Mouse (Mus musculus): Measurements from ENCODE around the gene Dgcr2. TPM values are rescaled to one million over a fixed set of nuclear protein-coding genes. Genes with fewer than 3 reads are reported as not detected.

Dgcr2 gene
- 10 to 100 TPM; 61.7 to 67.5 TPM for total RNA-seq (2021)
- long read RNA-seq, experiment 1, full-length matches to known transcripts, result 22 of 38 reads
- long read RNA-seq, experiment 1, partial matches to known transcripts, result 7 of 38 reads
- long read RNA-seq, experiment 1, other reads (novel, unspliced or antisense), result 9 of 38 reads
- long read RNA-seq, experiment 2, full-length matches to known transcripts, result 18 of 21 reads
- long read RNA-seq, experiment 2, partial matches to known transcripts, result 2 of 21 reads
- long read RNA-seq, experiment 2, other reads (novel, unspliced or antisense), result 1 of 21 reads

DNA sequence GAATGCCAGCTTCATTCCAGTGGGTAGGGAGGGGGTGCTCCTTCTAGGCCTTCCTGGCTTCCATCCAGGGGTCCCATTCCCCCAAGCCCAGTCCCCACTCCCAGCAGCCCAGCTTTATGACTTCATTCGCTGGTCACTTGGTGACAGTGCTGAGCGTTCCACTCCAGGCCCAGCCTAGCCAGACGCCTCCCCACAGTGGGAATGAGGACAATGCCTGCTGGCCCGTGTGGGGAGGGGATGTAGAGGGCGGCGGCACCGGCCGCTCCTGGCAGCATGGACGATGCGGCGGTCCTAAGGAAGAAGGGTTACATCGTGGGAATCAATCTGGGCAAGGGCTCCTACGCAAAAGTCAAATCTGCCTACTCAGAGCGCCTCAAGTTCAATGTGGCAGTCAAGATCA lies at the start of gene Dgcr2, which contains the start of gene Tssk2:
Dgcr2 (minus strand) TSS at position 101 of the 400 bp plus-strand sequence.
Tssk2 (plus strand) TSS at position 176 of the 400 bp plus-strand sequence.
- no peak for DNase-seq

DNA sequence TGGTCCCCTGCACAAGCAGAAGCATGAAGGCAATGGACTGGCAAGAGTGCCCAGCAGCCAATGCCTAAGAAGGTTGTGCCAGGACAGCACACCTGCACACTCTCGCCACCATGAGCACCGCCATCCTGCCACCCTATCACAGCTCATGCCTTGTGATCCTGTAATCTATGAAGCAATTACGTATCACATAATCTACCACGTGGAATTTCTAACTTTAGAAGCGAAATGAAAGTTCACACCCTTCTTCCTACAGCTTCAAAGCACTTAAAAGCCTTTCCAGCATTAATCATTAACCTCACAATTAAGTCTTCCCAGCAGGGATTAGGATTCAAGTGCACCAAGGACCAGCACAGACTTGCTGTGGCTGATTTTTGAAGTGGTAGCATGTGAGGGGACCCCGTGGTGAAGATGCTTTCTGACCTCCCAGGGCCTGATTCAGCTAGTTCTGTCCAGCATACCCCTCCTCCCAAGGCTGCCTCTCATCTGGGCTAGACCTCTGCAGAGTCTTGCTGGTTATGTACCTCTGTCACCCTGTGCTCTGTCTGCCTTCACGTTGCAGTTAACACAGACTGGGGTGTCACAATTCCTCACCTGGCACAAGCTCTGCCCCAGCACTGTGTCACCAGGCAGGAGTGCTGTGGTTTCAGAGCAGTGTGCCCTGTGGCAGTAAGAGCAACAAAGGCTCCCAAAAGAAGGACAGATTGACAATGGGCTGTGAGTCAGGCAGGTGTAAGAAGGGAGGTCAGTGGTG lies 46.9 kb upstream of the Dgcr2 start:
- no peak for DNase-seq

DNA sequence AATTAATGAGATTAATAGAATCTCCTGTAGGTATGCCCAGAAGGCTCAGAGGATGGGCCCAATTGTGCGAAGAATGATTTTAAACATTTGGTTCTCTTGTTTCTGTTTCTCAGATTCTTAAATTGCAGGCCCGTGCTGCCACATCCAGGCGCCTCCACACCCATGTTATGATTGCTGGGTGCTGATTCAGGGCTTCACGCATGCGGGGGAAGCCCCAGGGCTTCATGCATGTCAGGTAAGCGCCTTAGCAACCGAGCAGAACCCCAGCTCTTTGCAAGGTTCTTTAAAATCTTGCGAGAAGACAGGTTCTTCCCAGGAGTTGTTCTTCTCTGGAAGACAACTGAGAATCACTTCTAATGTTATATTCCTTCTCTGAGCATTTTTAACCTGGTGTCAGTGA lies 45.1 kb upstream of the Dgcr2 start:
- DNase-seq, result no peak

DNA sequence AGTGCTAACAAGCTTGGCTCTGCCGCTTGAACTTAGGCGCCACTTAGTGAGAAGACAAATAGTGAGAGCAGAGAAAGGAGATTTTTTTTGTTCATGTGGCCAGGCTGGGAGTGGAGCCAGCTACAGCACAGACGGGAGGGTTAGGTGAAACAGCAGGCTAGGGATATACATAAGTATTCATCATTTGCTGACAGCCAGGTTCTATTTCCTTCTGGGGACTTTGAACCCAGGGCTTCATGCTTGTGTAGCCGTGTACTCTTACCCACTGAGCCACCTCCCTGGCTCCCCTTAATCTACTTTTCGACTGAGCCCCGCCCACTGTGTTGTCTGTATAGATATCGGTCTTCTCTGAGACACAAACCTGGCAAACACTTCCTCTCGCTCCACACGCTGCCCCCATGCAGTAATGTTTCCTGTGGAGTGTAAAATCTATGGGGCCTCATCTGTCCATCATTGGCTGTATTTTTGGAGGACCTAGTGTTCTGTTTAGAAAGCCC lies 40.9 kb upstream of the Dgcr2 start:
- DNase-seq, result no peak

DNA sequence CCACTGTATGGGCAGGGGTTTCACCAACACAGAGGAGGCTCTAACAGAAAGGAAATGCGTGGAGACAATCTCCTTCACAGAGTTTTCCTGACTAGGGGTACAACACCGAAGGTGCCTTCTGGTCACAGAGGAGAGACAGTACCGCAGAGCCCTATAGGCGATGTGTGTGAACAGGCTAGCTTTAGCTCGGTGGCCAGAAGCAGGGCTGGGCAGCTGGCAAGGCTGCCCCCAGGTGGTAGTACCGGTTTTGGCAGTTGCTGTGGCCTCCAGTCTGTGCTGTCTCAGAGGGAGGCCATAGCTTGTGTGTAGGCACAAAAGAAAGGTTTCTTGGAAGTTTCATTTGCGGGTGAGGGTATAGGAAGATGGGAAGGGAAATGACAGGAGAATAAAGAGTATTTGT lies 40.5 kb upstream of the Dgcr2 start:
- DNase-seq, result peak; percentile 78 to 87

DNA sequence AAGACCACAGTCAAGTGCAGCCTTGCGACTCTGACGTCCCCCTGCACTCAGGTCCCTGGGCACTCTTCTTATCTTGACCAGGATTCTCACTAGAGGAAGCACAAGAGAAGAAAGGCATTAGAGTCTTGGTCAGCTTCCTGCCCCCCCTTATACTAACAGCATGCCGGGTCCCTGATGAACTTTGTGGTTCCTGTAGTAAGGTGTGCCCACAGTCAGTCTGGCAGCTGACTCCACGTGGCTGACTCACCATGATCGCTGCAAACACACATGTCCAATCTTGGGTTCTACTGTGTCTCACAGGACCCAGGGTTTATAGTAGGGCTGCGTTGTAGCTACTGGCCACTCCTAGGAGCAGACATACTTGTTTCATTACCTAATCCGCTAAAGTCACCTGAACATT lies 39.8 kb upstream of the Dgcr2 start:
- no peak for DNase-seq

DNA sequence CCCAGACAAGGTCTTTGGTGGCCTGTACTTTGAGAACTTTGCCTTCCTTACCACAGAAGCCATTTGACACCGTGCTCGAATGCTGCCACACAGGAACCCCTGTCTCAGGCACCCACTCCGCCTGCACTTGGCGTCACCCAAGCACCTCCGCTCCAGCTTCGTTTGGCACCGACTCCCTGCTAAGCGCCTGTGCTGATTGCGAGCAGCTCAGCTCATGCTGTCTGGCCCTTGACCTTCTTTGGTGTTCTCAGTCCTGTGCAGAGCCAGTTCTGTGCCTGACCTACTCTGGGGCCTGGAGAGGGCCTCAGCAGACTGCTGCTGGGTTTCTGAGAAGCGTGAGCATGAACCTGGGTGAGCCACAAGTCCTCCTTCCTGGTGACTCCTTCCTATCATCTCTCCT lies 38.4 kb upstream of the Dgcr2 start:
- DNase-seq, result peak; percentile 15 to 46

DNA sequence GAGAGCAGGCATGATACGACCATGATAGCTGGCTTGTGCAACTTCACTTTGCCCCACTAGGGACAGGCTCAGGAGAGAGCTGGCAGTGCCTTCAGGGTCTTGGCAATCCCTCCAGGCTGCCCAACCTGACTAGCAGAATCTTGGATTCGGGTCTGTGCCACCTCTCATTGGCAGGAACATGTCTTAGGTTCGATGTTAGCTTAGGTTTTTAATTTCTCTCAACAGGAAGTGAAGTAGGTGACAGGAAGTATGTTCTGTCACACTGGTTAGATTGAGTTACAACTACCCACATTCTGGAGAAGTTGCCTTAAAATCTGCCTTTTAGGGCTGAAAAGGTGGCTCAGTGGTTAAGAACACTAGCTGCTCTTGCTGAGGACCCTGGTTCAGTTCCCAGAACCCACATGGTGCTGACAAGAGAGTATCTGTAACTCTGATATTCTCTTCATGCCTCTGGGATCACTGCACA lies 36.1 kb upstream of the Dgcr2 start:
- DNase-seq, result peak in 1 of 2 experiments; percentile 47

DNA sequence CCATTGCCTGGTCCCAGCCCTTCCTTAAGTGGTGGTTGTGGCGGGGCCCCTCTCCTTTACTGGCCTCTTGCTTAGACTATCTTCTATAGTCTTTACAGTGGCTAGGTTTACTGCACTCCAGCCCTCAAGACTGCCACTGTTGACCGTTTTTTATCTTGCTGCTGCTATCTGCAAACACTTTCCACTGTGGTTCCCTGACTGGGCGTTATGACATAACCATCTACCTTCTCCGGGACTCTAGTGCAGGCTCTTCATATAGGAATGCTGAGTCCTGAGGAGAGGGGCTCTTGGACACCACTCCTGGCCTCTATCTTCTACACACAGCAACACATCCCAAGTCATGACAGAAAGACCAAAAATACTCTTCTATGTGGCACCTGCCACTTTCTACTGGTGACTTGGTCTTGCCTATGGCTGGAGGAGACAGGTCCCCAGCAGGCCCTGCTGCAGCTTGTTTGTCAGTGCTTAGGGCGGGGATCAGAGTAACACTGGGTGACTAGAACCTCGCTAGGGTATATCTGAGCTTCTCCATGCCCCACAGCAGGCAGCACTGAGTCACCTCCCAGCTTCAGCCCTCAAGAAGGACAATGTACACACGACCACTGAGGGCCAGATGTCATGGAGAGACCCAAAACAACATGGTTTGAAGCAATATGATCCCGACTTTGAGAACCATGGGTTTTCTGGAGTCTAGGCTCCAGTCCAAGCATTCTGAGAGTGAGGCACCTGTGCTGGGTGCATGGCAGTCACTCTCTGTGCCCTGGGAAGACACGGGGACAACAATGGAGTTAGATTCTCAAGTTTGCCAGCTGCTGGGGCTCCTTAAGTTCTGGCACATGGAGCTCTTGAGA lies 35.5 kb upstream of the Dgcr2 start:
- no peak for DNase-seq

DNA sequence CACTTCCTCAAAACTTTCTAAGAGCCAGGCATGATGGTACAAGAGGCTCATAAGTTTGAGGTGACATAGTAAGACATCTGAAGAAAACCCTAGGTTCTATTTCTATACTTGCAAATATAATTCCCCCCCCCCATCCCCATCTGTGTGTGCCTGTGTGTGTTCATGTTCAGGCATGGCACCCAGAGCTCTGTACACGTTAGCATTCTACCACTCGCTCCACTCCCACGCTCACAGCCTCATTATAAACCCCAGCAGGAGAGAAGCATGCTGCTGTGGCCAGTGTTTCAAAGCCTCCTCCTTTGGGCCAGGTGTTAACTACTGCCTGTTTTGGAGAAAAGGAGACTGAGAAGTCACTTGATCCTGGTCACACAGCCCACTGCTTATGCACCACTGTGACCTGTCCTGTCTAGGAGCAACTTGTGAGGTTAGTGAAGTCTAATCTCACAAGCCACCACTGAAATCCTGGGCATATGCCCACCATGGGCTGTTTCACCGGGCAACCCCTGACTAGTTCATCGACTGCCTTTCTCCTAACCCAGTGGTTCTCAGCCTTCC lies 33.6 kb upstream of the Dgcr2 start:
- no peak for DNase-seq

DNA sequence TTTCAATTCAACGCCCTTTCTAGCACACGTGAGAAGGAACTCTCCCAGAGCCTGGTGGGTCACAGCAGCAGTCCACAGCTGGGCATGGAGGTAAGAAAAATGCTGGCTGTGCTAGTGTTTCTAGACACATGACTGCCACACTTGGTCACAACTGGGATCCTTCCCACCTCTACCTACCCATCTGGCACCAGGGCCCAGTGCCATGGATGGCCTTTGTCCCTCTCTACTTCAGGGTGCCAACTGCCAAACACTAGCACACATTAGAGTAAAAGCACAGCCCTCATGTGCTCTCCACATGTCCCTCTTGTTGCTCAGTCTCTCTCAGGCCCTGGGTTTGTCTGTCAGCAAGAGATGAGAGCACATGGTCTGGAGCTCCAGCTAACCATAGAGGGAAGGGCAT lies 31.3 kb upstream of the Dgcr2 start:
- DNase-seq, result no peak

DNA sequence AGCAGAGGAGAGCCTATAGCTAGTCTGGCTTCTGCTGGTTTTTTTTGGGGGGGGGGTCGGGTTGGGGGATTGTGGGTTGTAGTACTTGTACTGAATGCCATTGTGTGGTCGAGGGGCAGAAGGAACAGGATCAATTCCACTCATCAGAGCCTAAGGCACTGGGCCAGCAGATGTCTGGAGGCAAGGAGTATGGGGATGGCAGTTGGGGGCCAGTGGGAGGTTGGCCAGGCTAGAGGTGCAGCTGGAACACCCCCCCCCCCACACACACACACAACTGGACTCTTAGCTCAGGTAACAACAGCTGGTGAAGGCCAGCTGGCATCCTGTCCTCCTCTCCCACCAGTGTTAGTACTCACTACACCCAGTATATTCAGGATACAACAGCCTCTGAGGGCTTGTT lies 30.8 kb upstream of the Dgcr2 start:
- no peak for DNase-seq

DNA sequence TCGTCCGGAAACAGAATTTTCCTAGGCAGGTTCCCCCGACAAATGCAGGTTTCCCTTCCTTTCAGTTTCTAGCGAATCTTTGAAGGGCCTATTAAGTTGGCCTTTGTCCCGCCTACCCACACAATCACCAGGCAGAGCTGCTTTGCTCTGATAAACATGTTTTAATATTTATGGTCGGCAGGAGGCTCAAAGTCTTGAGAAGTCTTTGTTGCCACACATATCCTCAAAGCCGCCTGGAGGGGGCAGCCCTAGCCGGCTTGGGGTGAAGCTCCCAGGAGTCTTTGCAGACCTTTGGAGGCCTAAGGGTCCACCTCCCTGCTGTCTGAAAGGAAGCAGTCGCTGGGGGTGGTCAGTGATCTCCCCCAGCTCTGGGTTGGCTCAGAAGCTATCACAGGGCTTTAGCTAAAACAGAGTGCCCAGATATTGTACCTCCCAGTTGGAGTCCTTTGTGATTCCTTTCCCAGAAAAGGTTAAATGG lies 30.3 kb upstream of the Dgcr2 start:
- peak; percentile 75 to 85 for DNase-seq

DNA sequence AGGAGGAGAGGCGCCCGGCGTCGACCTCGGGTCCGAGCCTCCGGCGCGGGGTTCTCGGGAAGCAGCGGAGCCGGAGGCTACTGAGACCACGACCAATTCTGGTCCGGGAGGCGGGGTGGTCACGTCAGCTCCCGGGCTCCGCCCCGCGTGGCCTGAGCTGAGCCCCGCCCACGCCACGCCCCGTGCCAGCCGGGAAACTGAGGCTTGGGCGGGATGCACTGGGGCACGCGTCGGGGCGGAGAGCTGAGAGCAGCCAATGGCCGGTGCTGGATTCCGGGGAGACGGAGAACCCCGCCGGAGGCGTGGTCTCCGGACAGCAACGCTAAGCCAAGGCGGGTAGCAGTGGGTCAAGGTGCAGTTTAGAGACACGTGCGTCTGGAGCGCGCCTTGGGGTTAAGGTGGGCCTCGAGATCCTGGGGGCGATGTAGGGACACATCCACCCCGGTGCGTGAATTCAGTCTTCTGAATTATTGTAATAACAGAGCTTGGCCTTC lies 29.8 kb upstream of the Dgcr2 start, which contains the start of gene Slc25a1:
Slc25a1 (minus strand) TSS at position 133 of the 494 bp plus-strand sequence.
- DNase-seq, result peak; percentile 90 to 92

DNA sequence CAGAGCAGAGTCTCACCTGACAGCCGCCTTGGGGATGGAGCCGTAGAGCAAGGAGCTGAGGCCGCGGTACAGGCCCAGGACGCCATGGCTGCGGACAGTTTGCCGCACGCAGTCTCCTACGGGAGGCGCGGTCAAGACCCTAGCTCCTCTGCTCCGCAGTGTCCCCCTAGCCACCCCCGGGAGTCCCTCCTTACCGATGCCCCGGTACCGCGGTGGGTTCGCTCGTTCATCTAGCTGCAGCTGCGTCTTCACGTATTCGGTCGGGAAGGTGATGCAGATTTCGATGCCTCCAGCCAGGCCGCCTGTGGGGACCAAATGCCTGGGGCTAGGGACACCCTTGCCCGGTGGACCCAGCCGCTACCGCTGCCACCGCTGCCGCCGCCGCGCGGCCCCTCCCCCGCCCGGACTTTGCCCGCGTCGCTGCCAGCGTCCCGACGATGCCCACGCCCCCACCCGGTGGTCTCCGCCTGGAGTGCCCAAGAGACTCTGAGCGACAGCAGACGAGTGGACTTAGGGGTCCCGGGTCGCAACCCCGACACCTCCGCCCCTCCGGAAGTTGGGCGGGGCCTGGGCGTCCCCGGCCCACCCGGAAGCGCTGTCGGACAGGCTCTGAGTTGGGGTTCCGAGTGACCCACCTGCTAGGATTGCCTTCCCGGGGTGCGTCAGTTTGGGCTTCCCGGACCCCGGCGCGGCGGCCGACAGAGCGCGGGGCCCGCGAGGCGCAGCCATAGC lies 29.2 kb upstream of the Dgcr2 start:
- peak; percentile 50 to 72 for DNase-seq

DNA sequence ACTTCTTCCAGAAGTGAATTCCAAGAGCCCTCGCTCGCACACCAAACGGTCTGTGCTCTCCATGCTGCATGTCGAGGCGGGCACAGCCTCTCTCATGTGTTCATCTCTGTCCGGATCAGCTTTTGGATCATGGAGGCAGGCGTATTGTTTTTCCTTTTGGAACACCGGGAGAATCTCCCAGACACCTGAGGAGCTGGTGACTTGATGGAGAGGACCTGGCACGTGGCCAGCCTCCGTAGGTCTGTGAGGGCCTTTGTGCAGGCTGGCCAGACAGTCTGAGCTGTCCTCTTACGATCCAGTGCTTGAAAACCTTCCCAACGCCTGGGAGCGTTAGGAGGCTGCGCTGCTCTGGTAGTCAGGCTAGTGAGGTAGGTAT lies 23.8 kb upstream of the Dgcr2 start:
- peak in 1 of 2 experiments; percentile 44 for DNase-seq

DNA sequence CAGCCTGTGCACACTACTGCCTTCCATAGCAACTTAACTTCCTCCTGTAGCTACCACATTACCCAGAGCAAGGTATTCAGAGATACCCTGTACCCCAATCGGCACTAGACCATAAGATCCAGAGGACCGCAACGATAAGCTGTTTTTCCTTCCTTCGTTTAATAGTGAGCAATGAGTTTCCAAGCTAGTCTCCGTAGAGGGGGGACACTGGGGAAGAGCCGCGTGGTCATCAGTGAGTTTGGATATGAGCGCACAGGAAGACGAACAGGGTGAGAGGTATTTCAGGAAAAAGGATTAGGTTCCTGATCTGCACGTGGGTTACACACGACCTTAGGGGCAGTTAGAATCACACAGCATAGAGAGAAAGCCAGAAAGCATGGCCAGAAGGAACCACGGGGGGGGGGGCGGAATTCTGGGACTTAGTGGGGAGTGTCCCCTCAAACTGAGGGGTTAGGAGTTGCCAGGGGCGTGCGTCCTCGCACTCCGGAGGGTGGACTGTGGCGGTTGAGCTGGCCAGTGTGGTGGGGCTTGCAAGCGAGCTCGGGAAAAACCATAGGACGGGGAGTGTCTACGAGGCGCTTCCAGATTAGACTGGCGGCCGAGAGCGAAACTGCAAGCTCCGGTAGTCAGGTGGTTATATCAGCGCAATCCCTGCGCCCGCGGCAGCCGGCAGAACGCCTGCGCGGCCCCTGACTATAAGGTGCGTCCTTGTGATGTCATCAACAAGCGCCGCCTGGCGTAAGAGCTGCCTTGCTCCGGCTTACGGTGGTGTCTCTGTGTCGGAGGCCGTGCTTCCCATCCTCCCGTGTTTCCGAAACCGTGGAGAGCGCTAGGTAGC lies 23.2 kb upstream of the Dgcr2 start:
- peak; percentile 95 to 96 for DNase-seq

DNA sequence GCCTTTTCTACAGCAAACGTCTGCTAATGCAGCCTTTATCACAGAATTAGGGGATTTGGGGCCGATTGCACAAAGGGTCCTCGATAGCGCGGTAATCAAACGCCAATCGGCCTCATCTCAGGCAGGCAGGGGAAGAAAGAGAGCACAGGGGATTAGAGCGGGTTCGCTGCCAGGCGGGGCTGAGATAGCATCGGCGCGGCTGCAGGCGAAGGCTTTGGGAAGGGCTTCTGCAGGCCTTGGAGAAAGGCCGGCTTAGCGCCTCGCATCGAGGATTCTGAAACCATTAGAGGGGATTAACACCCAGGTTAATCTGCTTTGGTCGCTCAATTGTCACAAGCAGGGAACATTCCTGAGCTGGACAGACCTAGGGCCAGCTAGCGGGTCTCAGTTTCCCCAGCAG lies 22.2 kb upstream of the Dgcr2 start:
- no peak for DNase-seq

DNA sequence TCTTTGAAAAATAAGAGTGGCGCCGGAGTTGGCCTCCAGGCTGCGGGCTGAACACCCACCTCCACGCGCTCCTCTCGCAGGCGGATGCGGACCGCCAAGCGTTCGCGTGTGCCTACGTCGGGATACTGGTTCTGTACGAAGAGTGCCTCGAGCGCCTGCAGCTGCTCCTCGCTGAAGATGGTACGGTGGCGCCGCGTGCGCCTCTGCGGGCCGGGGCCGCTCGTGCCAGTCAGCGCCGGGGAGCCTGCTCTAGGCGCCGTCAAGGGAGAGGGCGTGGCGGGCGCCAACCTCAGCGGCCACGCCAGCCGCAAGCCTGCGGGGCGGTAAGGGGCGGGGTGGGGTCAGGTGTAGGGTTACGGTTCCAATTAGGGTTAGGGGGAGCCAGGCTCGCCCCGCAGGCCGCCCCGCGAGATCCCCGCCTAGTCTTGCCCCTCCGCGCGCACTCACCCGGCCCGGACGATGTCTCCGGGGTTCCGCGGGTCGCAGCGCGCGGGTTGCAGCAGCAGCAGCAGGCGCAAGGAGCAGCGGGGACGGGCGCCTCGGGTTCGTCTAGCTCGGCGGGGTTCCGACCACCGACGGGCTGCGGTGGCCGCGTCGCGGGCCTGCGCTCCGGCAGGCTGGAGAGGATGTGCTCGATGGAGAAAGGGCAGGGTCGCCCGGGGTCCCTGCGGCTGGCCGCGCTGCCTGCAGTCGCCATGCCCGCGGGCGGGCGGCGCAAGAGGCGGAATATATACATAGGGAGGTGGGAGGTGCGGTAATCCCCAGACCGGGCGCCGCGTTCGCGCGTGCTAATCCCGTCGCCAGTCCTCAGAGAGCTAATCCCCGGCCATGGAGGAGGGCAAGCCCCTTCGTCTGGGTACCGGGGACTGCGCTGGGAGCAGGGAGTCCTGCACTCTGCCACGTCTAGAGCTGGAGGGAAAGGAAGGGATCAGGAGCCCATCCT lies 16.2 kb upstream of the Dgcr2 start, which contains the start of gene Gsc2:
Gsc2 (minus strand) TSS at position 753 of the 943 bp plus-strand sequence.
- peak in 1 of 2 experiments; percentile 44 for DNase-seq

Measured in adrenal gland, postnatal 36 days (tissue).